Mouse (Mus musculus) left cerebral cortex, adult 9 months (tissue): Measurements from ENCODE around the gene Hdac1.

Experiments used
- DNase-seq, 2 experiments: peaks; one replicate each; pipeline ENCODE4 v3.0.0; 2022; ENCODE audit warnings: low spot score in 2 of 2

Gene Hdac1

GRCm38 (mm10) chr4:129511413-129512096 is 31.0 kb downstream of the Hdac1 start:
- DNase-seq, result no peak

- no peak for DNase-seq
Measured at GRCm38 (mm10) chr4:129510723-129511412, 31.6 kb downstream of the Hdac1 start.

GRCm38 (mm10) chr4:129509650-129510049 is 32.9 kb downstream of the Hdac1 start:
- DNase-seq, result no peak

- no peak for DNase-seq
Measured at GRCm38 (mm10) chr4:129508834-129509600, 33.5 kb downstream of the Hdac1 start.

- DNase-seq, result no peak
Measured at GRCm38 (mm10) chr4:129508237-129508515, 34.3 kb downstream of the Hdac1 start.

GRCm38 (mm10) chr4:129507434-129508236 is 34.9 kb downstream of the Hdac1 start:
- DNase-seq, result no peak

GRCm38 (mm10) chr4:129505511-129505910 is 37.0 kb downstream of the Hdac1 start:
- no peak for DNase-seq

- DNase-seq, result no peak
Measured at GRCm38 (mm10) chr4:129502901-129503444, 39.5 kb downstream of the Hdac1 start.

- no peak for DNase-seq
Measured at GRCm38 (mm10) chr4:129502327-129502888, 40.1 kb downstream of the Hdac1 start.

- DNase-seq, result peak in 1 of 2 experiments; percentile 60
Measured at GRCm38 (mm10) chr4:129500607-129501566, 41.6 kb downstream of the Hdac1 start.

GRCm38 (mm10) chr4:129500017-129500416 is 42.5 kb downstream of the Hdac1 start:
- DNase-seq, result no peak

GRCm38 (mm10) chr4:129498941-129499340 is 43.6 kb downstream of the Hdac1 start:
- no peak for DNase-seq

GRCm38 (mm10) chr4:129496631-129497030 is 45.9 kb downstream of the Hdac1 start:
- DNase-seq, result no peak

GRCm38 (mm10) chr4:129495672-129496562 is 46.6 kb downstream of the Hdac1 start:
- peak; percentile 44 to 52 for DNase-seq

GRCm38 (mm10) chr4:129494681-129495080 is 47.8 kb downstream of the Hdac1 start:
- no peak for DNase-seq

GRCm38 (mm10) chr4:129490972-129491880 is 51.3 kb downstream of the Hdac1 start, which contains the start of the genes Tssk3 and Fam229a:
Gene Tssk3, minus strand, starts transcription at chr4:129491022.
Gene Fam229a, plus strand, starts transcription at chr4:129491190.
- no peak for DNase-seq

- no peak for DNase-seq
Measured at GRCm38 (mm10) chr4:129481090-129481489, 61.4 kb downstream of the Hdac1 start.

- DNase-seq, result no peak
Measured at GRCm38 (mm10) chr4:129479863-129480262, 62.6 kb downstream of the Hdac1 start.
